Mouse (Mus musculus) intestine, postnatal 0 days (tissue): ENCODE data around the gene Dlgap1. TPM values are rescaled to one million over a fixed set of nuclear protein-coding genes. Genes with fewer than 3 reads are reported as not detected.

Experiments
- ATAC-seq: fragments of 200-750 bp; cut with Nextera tagmentation; 2 replicates; pipeline ENCODE4 v1.8.0; 2017; ENCODE audit warnings: mild to moderate bottlenecking, moderate TSS enrichment, moderate library complexity
- H3K27ac ChIP-seq: fragments of 300-500 bp; sonication (generic); 2 replicates; pipeline ENCODE4 v1.5.1; 2014; ENCODE audit warnings: mild to moderate bottlenecking, low read depth, low read length, moderate library complexity
- H3K27me3 ChIP-seq: fragments of 300-500 bp; sonication (generic); replicated peaks from 2 replicates; pipeline ENCODE4 v1.6.1; 2014; ENCODE audit warnings: low read length, mixed read lengths; ENCODE audit not compliant: control insufficient read depth, insufficient read depth
- H3K36me3 ChIP-seq: fragments of 300-500 bp; sonication (generic); 2 replicates; pipeline ENCODE4 v1.6.1; 2014; ENCODE audit warnings: mild to moderate bottlenecking, moderate library complexity; ENCODE audit not compliant: control insufficient read depth, insufficient read depth
- H3K4me1 ChIP-seq: fragments of 300-500 bp; sonication (generic); replicated peaks from 2 replicates; pipeline ENCODE4 v1.6.1; 2014; ENCODE audit warnings: antibody characterized with exemption, low read length, mixed read lengths; ENCODE audit not compliant: control insufficient read depth, insufficient read depth
- H3K4me2 ChIP-seq: fragments of 300-500 bp; sonication (generic); replicated peaks from 2 replicates; pipeline ENCODE4 v1.6.1; 2014; ENCODE audit warnings: low read depth, mild to moderate bottlenecking, moderate library complexity
- H3K4me3 ChIP-seq: fragments of 300-500 bp; sonication (generic); 2 replicates; pipeline ENCODE4 v1.5.1; 2014; ENCODE audit warnings: low read depth, low read length
- H3K9ac ChIP-seq: fragments of 300-500 bp; sonication (generic); 2 replicates; pipeline ENCODE4 v1.6.1; 2014; ENCODE audit warnings: mild to moderate bottlenecking, low read depth, low read length
- H3K9me3 ChIP-seq: fragments of 300-500 bp; sonication (generic); 2 replicates; pipeline ENCODE4 v1.6.1; 2016; ENCODE audit warnings: mixed run types; ENCODE audit not compliant: control insufficient read depth
- CTCF ChIP-seq: sonication (generic); IDR thresholded peaks from 2 replicates; pipeline ENCODE4 v1.5.1; 2016; ENCODE audit warnings: low read depth, mild to moderate bottlenecking, control low read depth, antibody characterized with exemption, moderate library complexity
- WGBS: fragments of 180-500 bp; shearing (Covaris S2); extraction: QIAGEN DNeasy Blood & Tissue Kit; methylation state at CpG from one replicate; pipeline ENCODE4 v1.1.7; 2014; 5-methylcytosine and 5-hydroxymethylcytosine counted together
- polyA plus RNA-seq: library from polyadenylated mRNA; unstranded; fragments of >200 nt; fragmentation: Nextera tagmentation; extraction: Ambion mirVana; gene quantifications from 2 replicates; pipeline ENCODE4 v1.2.1, GENCODE M21; 2015

Dlgap1 gene
- polyA plus RNA-seq, 1 experiment from 2014 or later = 0.85 TPM

DNA sequence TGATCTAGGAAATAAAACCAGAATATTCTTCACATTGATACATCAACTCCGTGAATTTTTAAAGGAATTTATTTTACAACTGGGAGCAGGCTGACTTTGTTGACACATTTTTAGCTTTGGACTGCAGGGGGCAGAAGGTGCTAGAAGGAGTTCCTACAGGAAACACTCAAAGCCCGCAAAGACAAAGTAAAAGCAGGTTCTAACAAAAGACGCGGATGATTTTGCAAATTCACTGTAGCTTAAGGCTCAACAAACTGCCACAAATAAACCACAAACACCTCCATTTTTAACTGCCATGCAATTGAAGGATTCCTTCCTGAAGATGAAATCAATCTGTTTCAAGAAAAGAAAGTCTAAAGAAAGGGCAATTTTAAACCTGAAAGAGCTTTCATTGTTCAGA lies 878.2 kb downstream of the Dlgap1 start:
- 2% methylated on average over 4 of the region's 4 CpGs for WGBS
- Histone ChIP-seq H3K27ac (no peak overlapping the region), H3K36me3 (peaks cover 7% of the 10 kb centered on the region; the same call in 1 of the 2 replicates), H3K4me3 (peak overlapping the region; percentile 78; the same call in 1 of the 2 replicates), H3K4me1 (0 out of 2 replicates have a peak, but pooled peaks cover 7% of the 10 kb centered on the region), H3K27me3 (no peaks in the 10 kb centered on the region), H3K9ac (no peak overlapping the region), H3K4me2 (peak overlapping the region; percentile 94), H3K9me3 (no peaks in the 10 kb centered on the region)
- peak; percentile 78 for TF ChIP-seq CTCF
- no peak for ATAC-seq

DNA sequence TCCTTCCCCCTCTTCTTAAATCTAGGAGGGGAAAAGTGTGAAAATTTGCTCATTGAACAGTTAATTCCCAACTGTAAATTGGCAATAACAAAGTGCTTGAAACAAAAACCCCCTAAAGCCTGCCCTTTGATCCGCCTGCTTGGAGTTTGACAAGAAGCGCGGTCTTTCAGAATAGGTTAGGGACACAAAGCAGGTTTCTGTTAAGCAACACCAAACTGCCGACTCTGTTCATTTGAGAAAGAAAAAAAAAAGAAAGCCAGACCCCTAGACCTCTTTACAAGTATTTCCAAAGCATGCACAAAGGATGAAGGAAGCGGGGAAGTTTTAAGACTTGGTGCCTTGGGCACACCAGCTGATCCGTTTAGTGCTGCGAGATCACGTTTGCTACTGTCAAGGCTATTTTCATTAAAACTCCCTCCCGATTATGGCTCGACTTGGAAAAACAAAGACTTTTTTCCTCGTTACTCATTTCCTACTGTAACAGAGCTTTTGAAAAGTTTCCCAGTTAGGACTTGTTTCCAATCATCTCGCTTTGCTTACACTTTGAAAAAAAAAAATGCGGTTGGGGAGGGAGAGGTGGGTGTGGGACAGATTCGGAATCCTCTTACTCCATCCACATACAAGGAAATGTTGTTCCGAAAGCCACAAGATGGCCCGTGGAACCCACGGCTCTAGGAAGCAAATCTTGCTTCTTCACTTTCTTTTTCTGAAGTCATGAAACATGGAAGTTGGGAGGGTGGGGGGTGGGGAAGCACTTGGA lies 879.1 kb downstream of the Dlgap1 start:
- H3K4me3 ChIP-seq = peak overlapping the region; percentile 78
- peaks cover 7% of the 10 kb centered on the region; the same call in 1 of the 2 replicates for H3K36me3 ChIP-seq
- H3K27ac ChIP-seq = peak overlapping the region; percentile 96
- ATAC-seq = no peak
- H3K9me3 ChIP-seq = no peaks in the 10 kb centered on the region
- no peaks in the 10 kb centered on the region for H3K27me3 ChIP-seq
- 0 out of 2 replicates have a peak, but pooled peaks cover 7% of the 10 kb centered on the region for H3K4me1 ChIP-seq
- peak overlapping the region; percentile 70 for H3K9ac ChIP-seq
- peak overlapping the region; percentile 94 for H3K4me2 ChIP-seq
- TF ChIP-seq CTCF = no peak
- WGBS = under 1% methylated on average over 17 of the region's 17 CpGs

DNA sequence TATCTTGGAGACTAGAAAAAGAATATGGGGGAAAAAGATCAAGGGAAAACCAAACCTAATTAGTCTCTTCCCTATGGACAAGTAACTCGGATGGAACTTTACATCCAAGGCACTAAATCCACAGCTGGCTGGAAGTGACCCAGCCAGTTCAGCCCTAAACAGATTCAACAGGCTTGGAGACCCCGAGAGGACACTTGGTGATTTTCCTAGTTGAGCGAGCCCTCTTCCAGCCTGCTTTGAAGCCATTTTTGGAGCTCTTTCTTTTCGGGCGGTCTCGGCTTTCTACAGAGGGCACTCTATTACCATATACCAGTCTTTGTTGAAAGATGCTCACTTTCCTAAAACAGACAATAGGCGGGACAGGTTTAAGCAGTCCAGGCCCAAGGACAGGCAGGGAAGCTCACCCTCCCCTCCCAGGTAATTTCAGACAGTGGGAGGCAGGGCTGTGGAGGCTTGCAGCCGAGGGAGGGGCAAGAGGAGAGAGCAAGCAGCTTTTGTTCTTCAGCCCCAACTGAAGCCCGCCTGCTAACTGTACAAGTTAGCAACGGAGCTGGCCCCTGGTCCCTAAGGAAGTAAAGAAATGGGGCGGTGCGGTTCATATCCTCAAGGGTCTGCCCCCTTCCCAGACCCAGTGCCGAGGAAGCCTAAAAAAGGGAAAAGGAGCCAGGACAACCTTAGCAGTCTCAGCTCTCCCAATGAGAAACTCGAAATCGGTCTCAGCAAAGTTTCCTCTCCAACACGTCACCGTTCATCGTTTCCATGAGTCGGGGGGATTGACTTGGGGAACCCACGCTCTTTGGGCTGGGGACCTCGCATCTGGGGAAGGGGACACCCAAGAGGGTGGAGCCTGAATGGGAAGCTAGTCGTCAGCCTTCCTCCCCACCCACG lies 879.9 kb downstream of the Dlgap1 start:
- H3K4me3 ChIP-seq = peak overlapping the region; percentile 78
- under 1% methylated on average over 23 of the region's 23 CpGs for whole genome bisulfite sequencing
- ATAC-seq = 0 out of 2 replicates have a peak, but pooled peaks have one; percentile 2
- H3K4me2 ChIP-seq = peak overlapping the region; percentile 94
- H3K9me3 ChIP-seq = no peaks in the 10 kb centered on the region
- peak; percentile 7; the same call in 1 of the 2 replicates for TF ChIP-seq CTCF
- peak overlapping the region; percentile 96 for H3K27ac ChIP-seq
- H3K27me3 ChIP-seq = no peaks in the 10 kb centered on the region
- peak overlapping the region; percentile 70 for H3K9ac ChIP-seq
- peaks cover 7% of the 10 kb centered on the region; the same call in 1 of the 2 replicates for H3K36me3 ChIP-seq
- 0 out of 2 replicates have a peak, but pooled peaks cover 7% of the 10 kb centered on the region for H3K4me1 ChIP-seq

DNA sequence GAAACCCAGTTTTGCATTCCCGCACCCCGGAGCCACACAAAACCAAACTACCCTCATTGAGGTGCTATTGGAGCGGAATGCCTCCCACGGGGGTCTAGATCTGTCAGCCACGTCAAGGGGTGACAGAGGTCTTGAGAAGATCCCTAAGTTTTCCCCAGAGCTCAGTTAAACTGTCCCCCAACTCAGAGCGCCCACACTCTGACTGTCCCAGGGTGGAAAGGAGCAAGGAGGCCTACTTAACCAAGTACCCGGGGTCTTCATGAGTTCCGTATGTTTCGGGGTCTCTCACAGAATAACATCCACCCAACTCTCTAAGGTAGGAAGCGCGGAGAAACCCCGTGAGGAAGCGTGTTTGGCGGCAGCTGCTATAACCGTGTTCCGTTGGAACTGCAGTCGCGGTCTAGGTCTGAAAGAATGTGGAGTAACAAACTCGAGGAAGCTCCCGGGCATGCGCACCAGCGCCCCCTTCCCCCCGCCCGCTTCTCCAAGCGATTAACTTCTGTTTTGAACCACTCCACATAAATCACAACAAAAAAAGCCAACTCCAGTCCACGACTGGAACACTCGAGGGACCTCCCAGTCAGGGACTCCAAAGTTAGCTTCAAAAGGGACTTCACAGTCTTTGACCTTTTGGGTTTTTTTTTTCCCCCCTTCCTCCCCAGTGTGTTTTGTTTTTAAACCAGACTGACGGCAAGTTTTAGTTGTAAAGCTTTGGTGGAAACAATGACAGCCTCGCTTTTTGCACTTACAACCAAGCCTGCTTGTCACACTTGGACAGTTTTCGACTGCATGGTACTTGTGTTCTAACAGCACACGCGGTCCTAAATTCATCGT lies 880.7 kb downstream of the Dlgap1 start:
- no peaks in the 10 kb centered on the region for H3K27me3 ChIP-seq
- no peaks in the 10 kb centered on the region for H3K9me3 ChIP-seq
- peak overlapping the region; percentile 70 for H3K9ac ChIP-seq
- under 1% methylated on average over 33 of the region's 33 CpGs for WGBS
- peak overlapping the region; percentile 94 for H3K4me2 ChIP-seq
- peak overlapping the region; percentile 96 for H3K27ac ChIP-seq
- H3K4me1 ChIP-seq = peaks cover 7% of the 10 kb centered on the region; the same call in 1 of the 2 replicates
- H3K4me3 ChIP-seq = peak overlapping the region; percentile 78
- peaks cover 6% of the 10 kb centered on the region; the same call in 1 of the 2 replicates for H3K36me3 ChIP-seq
- peak; percentile 60 for TF ChIP-seq CTCF
- no peak for ATAC-seq

DNA sequence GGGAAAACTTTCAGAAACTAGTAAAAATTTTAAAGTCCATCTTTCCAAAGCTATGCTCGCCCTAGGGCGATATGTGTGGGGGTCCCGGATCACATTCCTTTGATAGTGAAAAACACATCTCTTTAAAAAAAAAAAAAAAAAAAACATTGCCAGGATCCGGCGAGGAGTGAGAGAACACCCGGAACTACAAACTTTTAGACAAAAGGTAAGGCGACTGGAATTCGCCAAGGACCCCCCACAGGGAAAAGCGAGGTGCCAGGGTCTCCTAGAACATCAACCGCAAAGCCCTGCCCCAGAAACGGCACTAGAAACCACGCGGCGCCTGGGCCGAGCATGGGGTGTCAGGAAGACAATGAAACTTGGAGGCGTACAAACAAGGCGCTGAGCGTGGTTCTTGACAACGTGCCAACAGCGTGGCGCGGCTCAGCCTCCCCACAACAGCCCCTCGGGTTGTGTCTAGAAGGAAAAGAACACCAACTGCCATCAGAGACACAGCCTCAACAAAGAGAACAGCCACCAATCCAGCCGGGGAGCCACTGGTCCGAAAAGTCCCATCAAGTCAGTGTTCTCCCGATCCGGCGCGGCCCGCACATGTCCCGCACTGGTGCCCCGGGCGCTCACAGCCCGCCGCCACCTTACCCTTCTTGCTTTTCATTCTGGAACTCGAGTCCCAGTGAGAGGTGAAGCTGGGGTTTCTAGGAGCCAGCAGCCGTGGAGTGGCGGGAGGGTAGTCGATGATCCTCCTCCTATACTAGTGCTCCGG lies 881.5 kb downstream of the Dlgap1 start:
- Histone ChIP-seq H3K27ac (peak overlapping the region; percentile 96), H3K4me1 (no peaks in the 10 kb centered on the region; the same call in 1 of the 2 replicates), H3K27me3 (no peaks in the 10 kb centered on the region), H3K36me3 (no peaks in the 10 kb centered on the region), H3K9ac (peak overlapping the region; percentile 70), H3K4me2 (peak overlapping the region; percentile 94), H3K4me3 (peak overlapping the region; percentile 78), H3K9me3 (no peaks in the 10 kb centered on the region)
- WGBS = 0% methylated on average over 40 of the region's 40 CpGs
- no peak for ATAC-seq
- TF ChIP-seq CTCF = no peak
